Mouse (Mus musculus) ES-Bruce4 (cell line): ENCODE data around the gene Emc6. TPM values are rescaled to one million over a fixed set of nuclear protein-coding genes. Genes with fewer than 3 reads are reported as not detected.

Source experiments
- H3K27ac ChIP-seq: 2 replicates; pipeline ENCODE4 v1.5.1; 2012; ENCODE audit warnings: low read length, inconsistent platforms; ENCODE audit not compliant: insufficient read depth
- H3K27me3 ChIP-seq: 2 replicates; pipeline ENCODE4 v1.6.1; 2012; ENCODE audit warnings: mild to moderate bottlenecking, low read length, inconsistent platforms; ENCODE audit not compliant: control insufficient read depth, poor library complexity, insufficient read depth, severe bottlenecking
- H3K36me3 ChIP-seq: 2 replicates; pipeline ENCODE4 v1.6.1; 2012; ENCODE audit warnings: inconsistent platforms, mild to moderate bottlenecking, low read length, moderate library complexity; ENCODE audit not compliant: control insufficient read depth, poor library complexity, insufficient read depth, severe bottlenecking
- H3K4me1 ChIP-seq: one replicate; pipeline ENCODE4 v1.8.1; 2011; ENCODE audit warnings: low read length; ENCODE audit not compliant: control insufficient read depth, insufficient read depth
- H3K4me3 ChIP-seq: 2 replicates; pipeline ENCODE4 v1.5.1; 2011; ENCODE audit warnings: low read depth, mild to moderate bottlenecking, low read length
- H3K9ac ChIP-seq: 2 replicates; pipeline ENCODE4 v1.6.1; 2012; ENCODE audit warnings: low read depth, mild to moderate bottlenecking, inconsistent platforms; ENCODE audit not compliant: poor library complexity, severe bottlenecking
- H3K9me3 ChIP-seq: replicated peaks from 2 replicates; pipeline ENCODE4 v1.6.1; 2012; ENCODE audit warnings: mild to moderate bottlenecking, low read length, inconsistent platforms; ENCODE audit not compliant: control insufficient read depth, poor library complexity, insufficient read depth, severe bottlenecking
- CTCF ChIP-seq: IDR thresholded peaks from one replicate; pipeline ENCODE4 v1.8.1; 2011; ENCODE audit warnings: low read depth, low read length
- EP300 ChIP-seq: IDR thresholded peaks from 2 replicates; pipeline ENCODE4 v1.6.1; 2011; ENCODE audit warnings: low read depth, low read length; ENCODE audit not compliant: insufficient read depth
- POLR2A ChIP-seq: IDR thresholded peaks from one replicate; pipeline ENCODE4 v1.8.1; 2011; ENCODE audit warnings: low read length; ENCODE audit not compliant: insufficient read depth
- polyA plus RNA-seq: library from polyadenylated mRNA; stranded (reverse); fragments of >200 nt; gene quantifications from 2 replicates; pipeline ENCODE4 v1.2.4, GENCODE M21; 2011; ENCODE audit warnings: low read depth; ENCODE audit not compliant: missing spikeins, insufficient read depth, insufficient read length

Emc6 gene
- polyA plus RNA-seq, 1 experiment, result 51.9 TPM

DNA sequence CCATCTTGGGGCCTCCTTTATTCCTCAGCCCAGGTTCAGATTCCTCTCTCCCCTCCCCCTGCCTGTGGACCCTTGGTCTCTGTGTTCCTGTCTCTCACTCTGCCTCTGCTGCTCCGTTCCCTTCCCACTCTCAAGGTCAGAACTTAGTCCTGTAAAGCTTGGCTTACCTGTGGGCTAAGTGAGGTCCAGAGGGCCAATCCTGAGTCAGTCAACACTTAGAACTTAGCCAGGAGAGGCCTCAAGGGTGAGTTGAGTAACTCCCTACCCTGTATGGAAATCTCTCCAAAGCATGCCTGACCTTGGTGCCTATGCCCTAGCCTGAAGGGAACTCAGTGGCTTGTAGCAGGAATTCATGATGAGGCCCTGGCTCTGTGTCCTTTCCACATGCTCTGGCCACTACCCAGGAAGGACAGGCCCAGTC is 32.6 kb downstream of the Emc6 start:
- peaks cover 2% of the 10 kb centered on the region for H3K4me1 ChIP-seq

GRCm38 (mm10) chr11:73137591-73138501 is 39.0 kb downstream of the Emc6 start, which contains the start of gene Haspin:
Gene Haspin, minus strand, starts transcription at chr11:73138294.
- Histone ChIP-seq H3K4me3 (peak within 1 kb of the TSS; percentile 93), H3K27ac (no peak within 1 kb of the TSS), H3K9me3 (peaks cover 10% of the 10 kb centered on the region; the same call in 1 of the 2 replicates), H3K36me3 (peaks cover 37% of the 10 kb centered on the region), H3K27me3 (no peaks in the 10 kb centered on the region), H3K4me1 (no peaks in the 10 kb centered on the region), H3K9ac (peak within 1 kb of the TSS; percentile 93)
- TF ChIP-seq POLR2A (peak; percentile 25), CTCF (peak; percentile 78), EP300 (no peak)

More for the DNA sequence above, 32.6 kb downstream of the Emc6 start:
- no peak overlapping the region for H3K9ac ChIP-seq
- no peaks in the 10 kb centered on the region for H3K36me3 ChIP-seq
- H3K9me3 ChIP-seq, result no peaks in the 10 kb centered on the region
- TF ChIP-seq CTCF, result no peak
- no peak for TF ChIP-seq EP300
- no peak for TF ChIP-seq POLR2A
- no peak overlapping the region for H3K27ac ChIP-seq
- no peak overlapping the region for H3K4me3 ChIP-seq
- no peaks in the 10 kb centered on the region for H3K27me3 ChIP-seq

- Histone ChIP-seq H3K27ac (no peak overlapping the region), H3K4me3 (peak overlapping the region; percentile 93), H3K4me1 (no peaks in the 10 kb centered on the region), H3K9me3 (peaks cover 14% of the 10 kb centered on the region; the same call in 1 of the 2 replicates), H3K27me3 (no peaks in the 10 kb centered on the region), H3K9ac (peak overlapping the region; percentile 93), H3K36me3 (peaks cover 42% of the 10 kb centered on the region)
- TF ChIP-seq POLR2A (no peak), CTCF (no peak), EP300 (no peak)
Measured at GRCm38 (mm10) chr11:73137116-73137515, 39.7 kb downstream of the Emc6 start.

DNA sequence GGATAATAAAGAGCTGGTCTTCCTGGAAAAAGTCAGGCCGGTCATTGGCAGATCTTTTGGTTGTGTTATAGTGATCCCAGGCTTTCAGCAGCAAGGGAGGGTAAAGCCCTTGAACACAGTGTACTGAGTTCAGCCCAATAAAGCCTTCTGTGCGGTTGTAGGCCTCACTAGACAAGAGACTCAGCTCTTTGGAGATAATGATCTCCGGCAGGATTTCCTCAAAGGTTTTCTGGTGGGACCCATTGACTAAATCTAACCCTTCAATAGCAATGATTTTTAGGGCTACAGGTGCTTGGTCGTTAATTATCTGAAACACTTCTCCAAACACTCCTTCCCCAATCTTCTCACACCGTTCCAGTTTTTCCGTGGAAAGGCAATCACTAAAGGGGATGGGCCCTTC is 40.2 kb downstream of the Emc6 start:
- H3K9ac ChIP-seq, result peak overlapping the region; percentile 93
- no peaks in the 10 kb centered on the region for H3K4me1 ChIP-seq
- peaks cover 14% of the 10 kb centered on the region; the same call in 1 of the 2 replicates for H3K9me3 ChIP-seq
- H3K36me3 ChIP-seq, result peaks cover 42% of the 10 kb centered on the region
- no peak overlapping the region for H3K27ac ChIP-seq
- no peaks in the 10 kb centered on the region for H3K27me3 ChIP-seq
- no peak for TF ChIP-seq POLR2A
- no peak for TF ChIP-seq CTCF
- no peak for TF ChIP-seq EP300
- H3K4me3 ChIP-seq, result no peak overlapping the region; the same call in 1 of the 2 replicates

- Histone ChIP-seq H3K27ac (no peak overlapping the region), H3K27me3 (no peaks in the 10 kb centered on the region), H3K9ac (no peak overlapping the region), H3K4me1 (no peaks in the 10 kb centered on the region), H3K9me3 (peaks cover 14% of the 10 kb centered on the region; the same call in 1 of the 2 replicates), H3K36me3 (peaks cover 42% of the 10 kb centered on the region), H3K4me3 (no peak overlapping the region)
- TF ChIP-seq EP300 (no peak), CTCF (no peak), POLR2A (no peak)
Measured at GRCm38 (mm10) chr11:73134222-73134621, 42.6 kb downstream of the Emc6 start.

GRCm38 (mm10) chr11:73132999-73133398 is 43.8 kb downstream of the Emc6 start:
- no peak overlapping the region for H3K4me3 ChIP-seq
- no peaks in the 10 kb centered on the region for H3K27me3 ChIP-seq
- H3K36me3 ChIP-seq, result peaks cover 42% of the 10 kb centered on the region
- no peak overlapping the region for H3K27ac ChIP-seq
- peaks cover 14% of the 10 kb centered on the region; the same call in 1 of the 2 replicates for H3K9me3 ChIP-seq
- H3K9ac ChIP-seq, result no peak overlapping the region
- TF ChIP-seq EP300 (no peak), POLR2A (no peak), CTCF (no peak)
- no peaks in the 10 kb centered on the region for H3K4me1 ChIP-seq
